22 mouse cellular contexts compared by ENCODE assay signal in genomic region chr13:99434494-99434893, GRCm38 (mm10).
DNase-seq lines count a peak whose midpoint lies in the region; ATAC-seq and TF ChIP-seq lines count a peak whose summit lies in the region.
"Had no signal": no experiment of that assay in that cellular context is flagged by ENCODE, and none has a peak within 500 bp of the region (broad histone marks: within the 10 kb centered on the region; RNA-seq: fewer than 3 reads in every experiment).

No protein-coding gene starts in this region.

- H3K27me3 ChIP-seq in CH12.LX (replicated peaks), result peaks cover 2% of the 10 kb centered on the region
- no peaks in the 10 kb centered on the region for H3K27me3 ChIP-seq in midbrain, embryonic 16.5 days (ENCODE audit: control insufficient read depth, insufficient read depth, low read depth, low read length)
- H3K27me3 ChIP-seq: embryonic facial prominence, embryonic 15.5 days; heart, embryonic 12.5 days; intestine, embryonic 15.5 days; Patski had no signal

- H3K4me3 ChIP-seq in CH12.LX (replicated peaks in 1 of 3; ENCODE audit: low read depth in 2 of 3, low read length in 2 of 3, poor library complexity in 1 of 3), result no peak overlapping the region
- no peak overlapping the region for H3K4me3 ChIP-seq in midbrain, embryonic 16.5 days (ENCODE audit: low read depth, low read length)
- H3K4me3 ChIP-seq: embryonic facial prominence, embryonic 15.5 days; erythroblast, embryonic 14.5 days; forebrain, embryonic 10.5 days; heart, adult 2 months; heart, embryonic 12.5 days; hindbrain, embryonic 10.5 days; intestine, embryonic 15.5 days had no signal

- peak overlapping the region; percentile 92 for H3K4me2 ChIP-seq in CH12.LX (ENCODE audit: insufficient read depth, low read depth, poor library complexity, severe bottlenecking)
- H3K4me2 ChIP-seq in midbrain, embryonic 16.5 days (ENCODE audit: low read length), result no peak overlapping the region
- H3K4me2 ChIP-seq: embryonic facial prominence, embryonic 15.5 days; heart, embryonic 12.5 days; hindbrain, embryonic 14.5 days; intestine, embryonic 15.5 days had no signal

- dilution Hi-C loops in CH12.LX (cut with MboI; ENCODE audit: extremely low pct_ligation_motif_present, extremely low pct_unique_long_range_greater_than_20kb, low sequenced_read_pairs), result no loop called here

- TF ChIP-seq EP300 in CH12.LX (IDR thresholded peaks at IDR 0.05; ENCODE audit: low read length), result no peak

- intact Hi-C loops in left cerebral cortex, postnatal 4 days (cut with DNase I), result no loop called here
- intact Hi-C loops in gastrocnemius, postnatal 36 days (cut with DNase I), result no loop called here

- TF ChIP-seq RAD21 in CH12.LX (IDR thresholded peaks at IDR 0.05; ENCODE audit: low read depth, low read length), result no peak

- 0 out of 2 replicates have a peak overlapping the region, but pooled peaks have one; percentile 12 for H3K9ac ChIP-seq in CH12.LX (ENCODE audit: insufficient read depth, low read depth)
- no peak overlapping the region for H3K9ac ChIP-seq in midbrain, embryonic 16.5 days (ENCODE audit: low read depth, low read length)
- H3K9ac ChIP-seq: embryonic facial prominence, embryonic 15.5 days; heart, embryonic 12.5 days; hindbrain, embryonic 14.5 days; intestine, embryonic 15.5 days had no signal

- WGBS in midbrain, embryonic 16.5 days, result 92% methylated on average over 9 of the region's 9 CpGs

- no peaks in the 10 kb centered on the region for H3K36me3 ChIP-seq in CH12.LX (replicated peaks in 1 of 2; ENCODE audit: control insufficient read depth in 1 of 2, insufficient read depth in 1 of 2, low read length in 1 of 2)
- peaks cover 65% of the 10 kb centered on the region for H3K36me3 ChIP-seq in midbrain, embryonic 16.5 days (ENCODE audit: control insufficient read depth, insufficient read depth, low read length)

- no peak for TF ChIP-seq POLR2A in CH12.LX (IDR thresholded peaks at IDR 0.05; ENCODE audit: low read depth, low read length)

- in situ Hi-C loops in CH12.LX (cut with MboI; ENCODE audit: low pct_ligation_motif_present, low pct_unique_long_range_greater_than_20kb, low sequenced_read_pairs), result no loop called here

- H3K79me2 ChIP-seq in CH12.LX (replicated peaks; ENCODE audit: control insufficient read depth, extremely low read depth, insufficient read depth, poor library complexity, severe bottlenecking), result no peaks in the 10 kb centered on the region

- H3K4me1 ChIP-seq in CH12.LX (ENCODE audit: control insufficient read depth in 1 of 2, insufficient read depth in 2 of 2), result peaks cover 4 to 13% of the 10 kb centered on the region in 2 experiments; a peak in 2 of 4 replicates
- H3K4me1 ChIP-seq in midbrain, embryonic 16.5 days (ENCODE audit: control insufficient read depth, insufficient read depth, low read length), result no peaks in the 10 kb centered on the region
- H3K4me1 ChIP-seq: embryonic facial prominence, embryonic 15.5 days; forebrain, embryonic 10.5 days; hindbrain, embryonic 10.5 days; intestine, embryonic 15.5 days had no signal

- no peak overlapping the region for H3K27ac ChIP-seq in CH12.LX (ENCODE audit: insufficient read depth, low read depth)
- H3K27ac ChIP-seq in midbrain, embryonic 16.5 days (ENCODE audit: low read length), result no peak overlapping the region
- H3K27ac ChIP-seq: embryonic facial prominence, embryonic 15.5 days; forebrain, embryonic 10.5 days; heart, adult 2 months; hindbrain, embryonic 10.5 days; hindbrain, embryonic 14.5 days; intestine, embryonic 15.5 days had no signal

- TF ChIP-seq CTCF in CH12.LX (conservative IDR thresholded peaks at IDR 0.05 in 1 of 2, IDR thresholded peaks at IDR 0.05 in 1 of 2; ENCODE audit: low read depth in 2 of 2, low read length in 2 of 2), result no peak

- H3K9me3 ChIP-seq in CH12.LX (replicated peaks; ENCODE audit: low read length), result no peaks in the 10 kb centered on the region
- H3K9me3 ChIP-seq in midbrain, embryonic 16.5 days (replicated peaks; ENCODE audit: control insufficient read depth, low read length, poor library complexity, severe bottlenecking), result no peaks in the 10 kb centered on the region
- H3K9me3 ChIP-seq: embryonic facial prominence, embryonic 15.5 days; forebrain, embryonic 10.5 days; heart, embryonic 12.5 days; hindbrain, embryonic 10.5 days; intestine, embryonic 15.5 days had no signal

- peak; percentile 43 to 58 for DNase-seq in cerebellum, adult 18-20 months
- no peak for DNase-seq in cerebellum, adult 11-12 months
- DNase-seq in left cerebral cortex, postnatal 4 days, result peak; percentile 54
- DNase-seq in left cerebral cortex, adult 18-20 months (ENCODE audit: low spot score in 2 of 2), result no peak
- peak; percentile 9 for DNase-seq in CH12.LX (ENCODE audit: extremely low read depth)
- peak; percentile 60 to 72 for DNase-seq in cerebellum, postnatal 14 days
- DNase-seq in gastrocnemius, postnatal 36 days, result no peak
- DNase-seq: adrenal gland, adult 8-10 months; adrenal gland, postnatal 36 days; embryo, embryonic 11 days; heart, adult 2 months; kidney, adult 18-20 months had no signal

- no peak for ATAC-seq in midbrain, embryonic 16.5 days
- ATAC-seq: forebrain, embryonic 14.5 days; intestine, embryonic 15.5 days; Patski had no signal

TF ChIP-seq in CH12.LX, 34 proteins besides CTCF, POLR2A, EP300 and RAD21:
- TF ChIP-seq GABPA (IDR thresholded peaks at IDR 0.05; ENCODE audit: insufficient replicate concordance, low read depth, low read length), result no peak
- TF ChIP-seq IRF4 (IDR thresholded peaks at IDR 0.05; ENCODE audit: low read depth, low read length), result peak; percentile 17; the same call in 1 of the 2 replicates
- no peak for TF ChIP-seq NRF1 (IDR thresholded peaks at IDR 0.05; ENCODE audit: low read depth, low read length)
- TF ChIP-seq MAZ (IDR thresholded peaks at IDR 0.05; ENCODE audit: low read depth, low read length), result no peak
TF ChIP-seq in CH12.LX: peak in this region for 1.

Comparison
In these comparisons a context has a peak if more than half of its experiments do, and no peak if none do; other contexts are left out.
1. DNase-seq: peak in cerebellum, adult 18-20 months (2 of 2), left cerebral cortex, postnatal 4 days (single experiment), CH12.LX (single experiment) and cerebellum, postnatal 14 days (2 of 2); none in cerebellum, adult 11-12 months (single experiment), left cerebral cortex, adult 18-20 months (0 of 2) and gastrocnemius, postnatal 36 days (0 of 2).